Mouse (Mus musculus) heart, embryonic 16.5 days (tissue): ENCODE data around the gene Atp6v0e. TPM values are rescaled to one million over a fixed set of nuclear protein-coding genes. Genes with fewer than 3 reads are reported as not detected.

Experiments used
- ATAC-seq: fragments of 200-750 bp; cut with Nextera tagmentation; replicated peaks from 2 replicates; pipeline ENCODE4 v1.8.0; 2017; ENCODE audit warnings: moderate number of reproducible peaks; ENCODE audit not compliant: insufficient read depth, low FRiP score; ENCODE audit errors: extremely low read depth
- H3K27ac ChIP-seq: fragments of 300-500 bp; sonication (generic); 2 replicates; pipeline ENCODE4 v1.5.1; 2014; ENCODE audit warnings: mild to moderate bottlenecking, low read length, control low read depth, moderate library complexity
- H3K27me3 ChIP-seq: fragments of 300-500 bp; sonication (generic); 2 replicates; pipeline ENCODE4 v1.6.1; 2014; ENCODE audit warnings: low read length, mixed read lengths; ENCODE audit not compliant: control insufficient read depth, insufficient read depth
- H3K36me3 ChIP-seq: fragments of 300-500 bp; sonication (generic); 2 replicates; pipeline ENCODE4 v1.6.1; 2014; ENCODE audit not compliant: control insufficient read depth, insufficient read depth
- H3K4me1 ChIP-seq: fragments of 300-500 bp; sonication (generic); 2 replicates; pipeline ENCODE4 v1.6.1; 2014; ENCODE audit warnings: low read length, mixed read lengths; ENCODE audit not compliant: control insufficient read depth, insufficient read depth
- H3K4me2 ChIP-seq: fragments of 300-500 bp; sonication (generic); 2 replicates; pipeline ENCODE4 v1.6.1; 2014; ENCODE audit warnings: low read depth, mild to moderate bottlenecking, control low read depth, low read length
- H3K4me3 ChIP-seq: fragments of 300-500 bp; sonication (generic); 2 replicates; pipeline ENCODE4 v1.5.1; 2014; ENCODE audit warnings: mild to moderate bottlenecking, control low read depth, low read length
- H3K9ac ChIP-seq: fragments of 300-500 bp; sonication (generic); 2 replicates; pipeline ENCODE4 v1.6.1; 2014; ENCODE audit warnings: low read length, control low read depth
- H3K9me3 ChIP-seq: fragments of 300-500 bp; sonication (generic); replicated peaks from 2 replicates; pipeline ENCODE4 v1.6.1; 2016; ENCODE audit warnings: low read length; ENCODE audit not compliant: control insufficient read depth
- WGBS: fragments of 180-500 bp; shearing (Covaris S2); extraction: QIAGEN DNeasy Blood & Tissue Kit; methylation state at CpG from one replicate; pipeline ENCODE4 v1.1.7; 2014; 5-methylcytosine and 5-hydroxymethylcytosine counted together
- polyA plus RNA-seq: library from polyadenylated mRNA; unstranded; fragments of >200 nt; fragmentation: Nextera tagmentation; extraction: Ambion mirVana; gene quantifications from 2 replicates; pipeline ENCODE4 v1.2.1, GENCODE M21; 2015

Atp6v0e gene
- polyA plus RNA-seq, 1 experiment from 2014 or later, result 249 TPM

DNA sequence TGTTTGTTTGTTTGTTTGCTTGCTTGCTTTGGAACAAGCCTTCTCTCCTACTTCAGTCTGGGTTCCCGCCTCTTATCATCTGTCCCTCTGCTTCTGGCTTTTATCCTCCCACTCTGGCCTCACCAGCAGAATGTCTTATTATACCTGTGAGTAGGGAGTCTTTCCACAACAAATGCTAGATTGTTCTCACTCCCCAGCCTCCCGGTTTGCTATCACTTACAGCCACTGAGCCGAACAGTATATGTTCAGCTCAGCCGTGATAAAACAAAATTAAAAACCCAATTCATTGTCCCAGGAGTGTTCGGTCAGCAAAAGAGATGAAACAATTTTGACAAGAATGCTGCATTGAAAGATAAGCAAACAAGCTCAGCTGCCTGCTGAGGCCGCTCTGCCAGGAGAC, 47.0 kb downstream of the Atp6v0e start:
- ATAC-seq, result no peak
- H3K9me3 ChIP-seq, result no peaks in the 10 kb centered on the region
- 0 out of 2 replicates have a peak overlapping the region, but pooled peaks have one; percentile 19 for H3K4me2 ChIP-seq
- peak overlapping the region; percentile 3 for H3K27ac ChIP-seq
- H3K27me3 ChIP-seq, result no peaks in the 10 kb centered on the region
- H3K36me3 ChIP-seq, result no peaks in the 10 kb centered on the region
- H3K9ac ChIP-seq, result peak overlapping the region; percentile 12; the same call in 1 of the 2 replicates
- no peak overlapping the region for H3K4me3 ChIP-seq
- 20% methylated on average over 6 of the region's 6 CpGs for WGBS
- peaks cover 26% of the 10 kb centered on the region for H3K4me1 ChIP-seq

DNA sequence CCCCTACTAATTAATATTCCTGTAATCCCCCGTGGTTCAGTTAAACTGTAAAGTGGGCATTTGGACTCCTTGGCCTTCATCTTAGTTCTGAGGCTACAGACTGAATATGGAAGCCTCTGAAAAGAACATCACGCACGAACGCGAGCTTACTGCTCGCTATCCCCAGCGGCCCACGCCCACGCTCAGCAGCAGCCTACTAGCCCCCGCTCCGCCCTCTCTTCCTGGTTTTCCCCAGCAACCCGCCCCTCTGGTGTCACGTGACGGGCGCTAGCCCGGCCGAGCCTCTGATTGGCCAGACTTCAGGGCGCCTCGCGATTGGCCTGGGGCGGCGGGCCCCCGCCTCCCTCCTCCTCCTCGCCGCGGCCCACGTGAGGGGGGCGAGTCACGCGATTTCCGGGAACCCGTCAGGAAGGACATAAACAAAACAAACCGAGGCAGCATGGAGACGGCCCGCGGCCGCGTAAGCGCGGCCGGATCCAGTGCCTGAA, 52.3 kb downstream of the Atp6v0e start, which contains the start of gene Crebrf:
Gene Crebrf, plus strand, starts transcription at position 380 of the 488 bp plus-strand sequence.
- Histone ChIP-seq H3K27ac (peak within 1 kb of the TSS; percentile 85), H3K27me3 (no peaks in the 10 kb centered on the region)
- WGBS, result under 1% methylated on average over 41 of the region's 41 CpGs

DNA sequence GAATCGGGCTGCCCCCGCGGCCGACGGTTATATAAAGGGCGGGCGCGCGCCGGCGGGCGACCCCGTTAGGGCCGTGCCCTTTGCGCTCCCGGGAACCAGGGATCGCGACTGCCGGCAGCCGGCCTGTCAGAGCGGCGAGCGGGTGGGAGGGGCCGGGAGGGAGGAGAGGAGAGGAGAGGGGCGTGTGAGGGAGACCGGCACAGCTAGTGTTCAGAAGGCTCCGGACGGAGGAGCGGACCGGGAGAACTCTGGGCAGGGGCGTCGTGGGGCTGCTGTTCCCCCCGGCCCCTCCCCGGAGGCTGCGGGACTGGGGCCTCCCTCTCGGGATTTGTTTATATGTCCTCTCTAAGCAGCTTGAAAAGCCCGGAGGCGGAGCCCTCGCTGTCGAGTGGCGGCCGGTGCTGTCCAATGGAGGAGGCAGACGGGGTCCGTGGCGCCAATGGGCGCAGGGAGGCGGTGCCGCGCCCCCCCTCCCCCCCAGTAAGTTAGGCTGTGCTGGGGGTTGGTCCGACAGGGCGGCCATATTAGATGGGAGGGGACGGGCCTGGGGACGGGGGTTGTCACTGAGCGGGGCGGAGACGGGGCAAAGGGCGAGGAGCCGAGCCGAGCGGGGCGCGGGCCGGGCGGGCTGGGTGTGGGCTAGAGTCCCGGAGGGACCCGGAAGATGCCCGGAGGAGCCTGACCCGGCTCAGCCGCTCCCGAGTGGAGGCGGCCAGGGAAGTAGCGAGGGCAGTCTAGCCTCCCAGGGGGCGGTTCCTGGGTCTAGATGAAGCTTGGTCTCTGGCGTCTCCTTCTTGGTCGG, 53.1 kb downstream of the Atp6v0e start:
- peak overlapping the region; percentile 78 for H3K9ac ChIP-seq
- peak overlapping the region; percentile 91 for H3K4me3 ChIP-seq
- no peaks in the 10 kb centered on the region for H3K27me3 ChIP-seq
- no peaks in the 10 kb centered on the region for H3K36me3 ChIP-seq
- H3K4me1 ChIP-seq, result peaks cover 9% of the 10 kb centered on the region; the same call in 1 of the 2 replicates
- WGBS, result under 1% methylated on average over 69 of the region's 75 CpGs
- peak overlapping the region; percentile 73 for H3K4me2 ChIP-seq
- peak overlapping the region; percentile 85 for H3K27ac ChIP-seq
- ATAC-seq, result peak; percentile 98
- H3K9me3 ChIP-seq, result no peaks in the 10 kb centered on the region

More for the DNA sequence above, 52.3 kb downstream of the Atp6v0e start, which contains the start of gene Crebrf:
- Histone ChIP-seq H3K4me3 (peak within 1 kb of the TSS; percentile 91), H3K4me2 (peak within 1 kb of the TSS; percentile 76), H3K4me1 (peaks cover 14% of the 10 kb centered on the region), H3K9ac (peak within 1 kb of the TSS; percentile 78), H3K9me3 (no peaks in the 10 kb centered on the region), H3K36me3 (no peaks in the 10 kb centered on the region)
- ATAC-seq, result peak; percentile 84

DNA sequence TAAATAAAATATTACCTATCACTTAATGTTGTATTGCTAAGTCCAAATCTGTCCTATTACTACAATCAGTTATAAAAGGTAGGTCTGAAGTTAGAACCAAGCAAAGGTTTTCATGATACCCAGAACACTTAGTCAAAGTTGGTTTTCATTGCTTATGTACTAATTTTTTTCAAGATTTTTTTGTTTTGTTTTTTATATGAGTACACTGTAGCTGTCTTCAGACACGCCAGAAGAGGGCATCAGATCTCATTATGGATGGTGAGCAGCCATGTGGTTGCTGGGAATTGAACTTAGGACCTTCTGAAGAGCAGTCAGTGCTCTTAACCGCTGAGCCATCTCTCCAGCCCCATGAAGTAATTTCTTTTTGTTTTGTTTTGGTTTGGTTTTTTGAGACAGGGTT, 54.8 kb downstream of the Atp6v0e start:
- 73% methylated on average over 2 of the region's 2 CpGs for WGBS
- H3K9ac ChIP-seq, result no peak overlapping the region
- H3K4me3 ChIP-seq, result no peak overlapping the region
- no peak for ATAC-seq
- H3K27me3 ChIP-seq, result no peaks in the 10 kb centered on the region
- no peaks in the 10 kb centered on the region for H3K9me3 ChIP-seq
- H3K27ac ChIP-seq, result no peak overlapping the region
- H3K4me2 ChIP-seq, result no peak overlapping the region
- no peaks in the 10 kb centered on the region for H3K36me3 ChIP-seq
- H3K4me1 ChIP-seq, result peaks cover 9% of the 10 kb centered on the region; the same call in 1 of the 2 replicates

DNA sequence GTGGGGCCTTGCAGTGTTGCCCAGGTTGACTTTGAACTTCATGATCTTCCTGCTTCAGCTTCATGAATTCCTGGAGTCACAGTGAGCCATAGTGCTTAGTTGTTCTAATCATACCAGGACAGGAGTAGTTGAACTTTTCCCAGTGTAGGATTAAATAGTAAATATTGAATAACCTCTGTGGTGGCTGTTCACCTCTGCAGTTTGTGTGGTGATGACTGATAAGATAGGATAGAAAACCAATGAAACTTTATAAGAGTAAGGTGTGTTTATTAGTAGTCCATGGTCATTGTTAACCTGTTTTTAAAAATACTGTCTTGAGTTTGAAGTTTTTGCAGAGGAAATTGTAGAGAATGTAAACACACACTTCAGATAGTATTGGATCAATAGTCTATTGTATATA, 56.4 kb downstream of the Atp6v0e start:
- H3K4me1 ChIP-seq, result peaks cover 8% of the 10 kb centered on the region; the same call in 1 of the 2 replicates
- no peaks in the 10 kb centered on the region for H3K27me3 ChIP-seq
- H3K27ac ChIP-seq, result no peak overlapping the region
- no peak overlapping the region for H3K9ac ChIP-seq
- H3K4me3 ChIP-seq, result no peak overlapping the region
- H3K36me3 ChIP-seq, result no peaks in the 10 kb centered on the region
- H3K9me3 ChIP-seq, result no peaks in the 10 kb centered on the region
- ATAC-seq, result no peak
- no peak overlapping the region for H3K4me2 ChIP-seq

DNA sequence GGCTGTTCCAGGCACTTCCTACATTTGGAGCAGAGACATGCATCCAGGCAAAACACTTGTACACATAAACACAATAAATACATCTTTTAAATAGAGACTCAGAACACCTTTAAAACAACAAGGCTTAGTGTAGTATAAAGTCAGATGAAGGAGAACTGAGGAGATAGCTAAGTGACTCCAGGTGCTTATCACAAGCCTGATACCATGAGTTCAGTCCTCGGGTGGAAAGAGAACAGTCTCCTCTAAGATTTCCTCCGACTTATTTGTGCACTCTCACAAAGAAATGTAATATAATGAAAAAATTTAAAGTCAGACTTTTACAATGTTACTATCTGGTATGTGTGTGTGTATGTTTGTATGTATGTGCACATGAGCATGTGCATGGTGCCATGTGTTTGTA, 58.8 kb downstream of the Atp6v0e start:
- WGBS, result 48% methylated on average over 2 of the region's 2 CpGs
- Histone ChIP-seq H3K9me3 (no peaks in the 10 kb centered on the region), H3K4me3 (no peak overlapping the region), H3K4me1 (peaks cover 7% of the 10 kb centered on the region; the same call in 1 of the 2 replicates), H3K27me3 (no peaks in the 10 kb centered on the region), H3K27ac (no peak overlapping the region), H3K4me2 (no peak overlapping the region), H3K9ac (no peak overlapping the region), H3K36me3 (no peaks in the 10 kb centered on the region)
- ATAC-seq, result no peak

DNA sequence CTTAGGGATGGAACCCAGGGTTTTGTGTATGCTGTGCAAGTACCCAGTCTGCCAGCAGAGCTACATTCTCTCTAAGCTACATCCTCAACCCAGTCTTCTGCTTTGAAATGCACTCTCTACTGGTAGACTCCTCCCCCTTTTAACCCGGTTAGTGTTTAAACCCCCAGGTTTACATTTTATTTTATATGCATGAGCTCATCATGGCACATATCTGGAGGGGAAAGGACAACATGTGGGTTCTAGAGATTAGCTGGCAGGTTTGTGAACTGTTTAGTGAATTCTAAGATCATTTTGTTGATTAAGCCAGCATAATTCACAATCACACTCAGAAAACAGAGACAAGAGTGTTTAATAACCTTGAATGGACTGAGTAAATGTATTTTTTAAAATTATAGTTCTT, 61.8 kb downstream of the Atp6v0e start:
- no peak overlapping the region for H3K27ac ChIP-seq
- H3K4me2 ChIP-seq, result no peak overlapping the region

DNA sequence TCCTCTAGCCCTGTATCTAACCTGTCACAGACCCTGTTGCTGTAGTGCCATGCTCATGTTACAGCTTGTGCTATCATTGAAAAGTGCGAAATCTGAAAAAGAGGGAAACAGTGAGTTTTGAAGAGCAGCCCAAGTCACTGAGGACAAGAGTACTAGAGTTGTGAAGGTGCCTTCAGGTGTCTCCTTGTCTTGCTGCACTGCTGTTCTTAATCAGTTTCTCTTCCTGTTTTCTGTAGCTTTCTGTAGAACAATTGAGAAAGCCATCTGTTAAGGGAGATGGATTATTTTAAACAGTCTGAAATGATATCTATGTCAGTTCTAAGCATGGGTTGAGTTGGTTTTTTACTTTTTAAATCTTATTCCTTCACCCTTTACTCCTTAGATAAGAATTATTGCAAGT, 63.6 kb downstream of the Atp6v0e start:
- Histone ChIP-seq H3K27ac (no peak overlapping the region), H3K4me2 (no peak overlapping the region), H3K9ac (no peak overlapping the region), H3K27me3 (no peaks in the 10 kb centered on the region), H3K36me3 (no peaks in the 10 kb centered on the region), H3K9me3 (no peaks in the 10 kb centered on the region), H3K4me1 (peaks cover 12% of the 10 kb centered on the region), H3K4me3 (no peak overlapping the region)
- no peak for ATAC-seq
- 42% methylated on average over 1 of the region's 1 CpGs for WGBS

More for the DNA sequence above, 61.8 kb downstream of the Atp6v0e start:
- Histone ChIP-seq H3K9me3 (no peaks in the 10 kb centered on the region), H3K27me3 (no peaks in the 10 kb centered on the region), H3K4me1 (peaks cover 12% of the 10 kb centered on the region), H3K9ac (no peak overlapping the region), H3K36me3 (no peaks in the 10 kb centered on the region), H3K4me3 (no peak overlapping the region)
- WGBS, result 51% methylated on average over 1 of the region's 1 CpGs
- ATAC-seq, result no peak

DNA sequence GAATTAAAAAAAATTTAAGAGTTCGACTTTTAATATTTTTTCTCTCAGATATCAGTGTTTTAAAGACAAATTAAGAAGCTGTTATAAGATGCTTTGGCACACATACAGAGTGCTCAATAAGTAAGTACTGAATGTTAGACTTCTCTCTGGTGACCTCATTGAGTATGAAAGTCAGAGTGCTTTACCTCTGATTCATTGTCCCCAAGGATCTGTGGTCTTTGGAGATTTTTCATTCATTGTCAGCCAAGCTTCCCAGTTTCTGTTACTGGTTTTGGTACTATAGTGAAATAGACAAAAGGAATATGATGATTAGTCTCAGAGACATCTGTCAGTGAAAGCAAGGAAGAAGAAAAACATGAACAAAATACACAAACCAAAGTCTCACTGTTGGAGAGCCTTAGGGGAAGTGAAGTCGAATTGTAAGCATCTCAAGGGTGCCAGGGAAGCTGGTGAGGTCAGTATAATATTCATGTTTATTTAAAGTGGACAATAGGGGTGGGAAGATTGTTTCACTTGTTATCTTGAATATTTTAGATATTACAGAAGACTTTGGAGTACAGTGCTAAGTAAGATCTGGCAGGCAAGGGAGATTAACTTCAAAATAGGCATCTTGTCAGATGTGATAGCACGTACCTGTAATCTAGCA, 64.2 kb downstream of the Atp6v0e start:
- Histone ChIP-seq H3K36me3 (no peaks in the 10 kb centered on the region), H3K4me1 (peaks cover 12% of the 10 kb centered on the region), H3K4me3 (no peak overlapping the region), H3K27ac (no peak overlapping the region), H3K4me2 (no peak overlapping the region), H3K9ac (no peak overlapping the region), H3K27me3 (no peaks in the 10 kb centered on the region), H3K9me3 (no peaks in the 10 kb centered on the region)
- no peak for ATAC-seq
- 56% methylated on average over 3 of the region's 3 CpGs for WGBS
